Comparison of ENCODE assay signal across 8 mouse cellular contexts in genomic region chr8:94532873-94533671, GRCm38 (mm10). TPM values are rescaled to one million over a fixed set of nuclear protein-coding genes. Genes with fewer than 3 reads are reported as not detected.
DNase-seq lines count a peak whose midpoint lies in the region; ATAC-seq lines count a peak whose summit lies in the region.

Gene Cpne2 (plus strand): TSS chr8:94532990.

- peak within 1 kb of the TSS; percentile 53 for H3K9ac ChIP-seq in embryonic facial prominence, embryonic 15.5 days
- peak within 1 kb of the TSS; percentile 74 for H3K9ac ChIP-seq in limb, embryonic 15.5 days
- peak within 1 kb of the TSS; percentile 58 for H3K9ac ChIP-seq in midbrain, embryonic 15.5 days

- H3K4me2 ChIP-seq in embryonic facial prominence, embryonic 15.5 days (replicated peaks) = peak within 1 kb of the TSS; percentile 99
- H3K4me2 ChIP-seq in limb, embryonic 15.5 days = peak within 1 kb of the TSS; percentile 98
- peak within 1 kb of the TSS; percentile 97 for H3K4me2 ChIP-seq in midbrain, embryonic 15.5 days

- WGBS in embryonic facial prominence, embryonic 15.5 days = under 1% methylated on average over 77 of the region's 81 CpGs
- under 1% methylated on average over 56 of the region's 81 CpGs for WGBS in limb, embryonic 15.5 days
- WGBS in midbrain, embryonic 15.5 days = under 1% methylated on average over 60 of the region's 81 CpGs

- no peak within 1 kb of the TSS for H3K27ac ChIP-seq in embryonic facial prominence, embryonic 15.5 days (replicated peaks)
- H3K27ac ChIP-seq in limb, embryonic 15.5 days = no peak within 1 kb of the TSS
- peak within 1 kb of the TSS; percentile 68 for H3K27ac ChIP-seq in midbrain, embryonic 15.5 days

- no peak for ATAC-seq in monocyte, adult 5-6 weeks (replicated peaks; ENCODE audit: insufficient number of reproducible peaks, low FRiP score, low TSS enrichment, poor library complexity, severe bottlenecking)
- peak; percentile 88 for ATAC-seq in embryonic facial prominence, embryonic 15.5 days (ENCODE audit: insufficient number of reproducible peaks, low FRiP score, low TSS enrichment, low read depth)
- ATAC-seq in limb, embryonic 15.5 days (ENCODE audit: insufficient number of reproducible peaks, low FRiP score, low TSS enrichment, low read depth) = peak; percentile 74
- peak; percentile 80 for ATAC-seq in midbrain, embryonic 15.5 days (replicated peaks)

- no peaks in the 10 kb centered on the region for H3K36me3 ChIP-seq in embryonic facial prominence, embryonic 15.5 days
- H3K36me3 ChIP-seq in limb, embryonic 15.5 days = no peaks in the 10 kb centered on the region
- no peaks in the 10 kb centered on the region for H3K36me3 ChIP-seq in midbrain, embryonic 15.5 days (replicated peaks)

- H3K27me3 ChIP-seq in embryonic facial prominence, embryonic 15.5 days = peaks cover 18% of the 10 kb centered on the region
- H3K27me3 ChIP-seq in limb, embryonic 15.5 days = peaks cover 33% of the 10 kb centered on the region
- peaks cover 12% of the 10 kb centered on the region for H3K27me3 ChIP-seq in midbrain, embryonic 15.5 days (replicated peaks)

- no peaks in the 10 kb centered on the region for H3K9me3 ChIP-seq in embryonic facial prominence, embryonic 15.5 days (replicated peaks)
- H3K9me3 ChIP-seq in limb, embryonic 15.5 days = no peaks in the 10 kb centered on the region
- no peaks in the 10 kb centered on the region for H3K9me3 ChIP-seq in midbrain, embryonic 15.5 days

- peak within 1 kb of the TSS; percentile 72 for H3K4me3 ChIP-seq in embryonic facial prominence, embryonic 15.5 days (replicated peaks)
- H3K4me3 ChIP-seq in limb, embryonic 15.5 days = peak within 1 kb of the TSS; percentile 73
- H3K4me3 ChIP-seq in midbrain, embryonic 15.5 days = peak within 1 kb of the TSS; percentile 56

- DNase-seq in monocyte, adult 2 months (ENCODE audit: low read depth in 1 of 2, low spot score in 2 of 2) = peak; percentile 11 to 13
- peak; percentile 70 to 84 for DNase-seq in heart, adult 9 months (ENCODE audit: low spot score in 2 of 2)
- DNase-seq in kidney, adult 8-10 months = peak; percentile 34 to 48
- DNase-seq in spleen, postnatal 36 days (ENCODE audit: low spot score in 2 of 2) = peak; percentile 52 to 57

- H3K4me1 ChIP-seq in embryonic facial prominence, embryonic 15.5 days = peaks cover 23% of the 10 kb centered on the region
- peaks cover 25% of the 10 kb centered on the region for H3K4me1 ChIP-seq in limb, embryonic 15.5 days
- peaks cover 20% of the 10 kb centered on the region for H3K4me1 ChIP-seq in midbrain, embryonic 15.5 days

RNA-seq across cellular contexts. Expression of gene Cpne2, which starts in this region (rescaled TPM):
- total RNA-seq in monocyte, adult 5-6 weeks (2017) = 6.0 to 7.8 TPM (median 6.9 TPM) in 3 replicates
- 15.6 and 16.1 TPM in 2 replicates for polyA plus RNA-seq in embryonic facial prominence, embryonic 15.5 days (2015; fragmentation: Nextera tagmentation; extraction: Ambion mirVana)
- 13.8 and 14.0 TPM in 2 replicates for polyA plus RNA-seq in limb, embryonic 15.5 days (2015; fragmentation: Nextera tagmentation; extraction: Ambion mirVana)
- 15.2 and 18.8 TPM in 2 replicates for polyA plus RNA-seq in midbrain, embryonic 15.5 days (2015; fragmentation: Nextera tagmentation; extraction: Ambion mirVana)

Comparison
In these comparisons a context has a peak if more than half of its experiments do, and no peak if none do; other contexts are left out.
1. DNase-seq: peak in every context shown above with its lines; median percentile 77 in heart, adult 9 months; 54 in spleen, postnatal 36 days; 41 in kidney, adult 8-10 months; 12 in monocyte, adult 2 months.